Mouse (Mus musculus) cerebellum, adult 2 months (tissue): Measurements from ENCODE around the gene Pglyrp2.

ENCODE experiments used
- CTCF ChIP-seq: fragments of 200-500 bp; IDR thresholded peaks from 2 replicates; pipeline ENCODE4 v1.5.1; 2011; ENCODE audit warnings: low read depth, mild to moderate bottlenecking, control low read depth, low read length, moderate library complexity, borderline replicate concordance; ENCODE audit not compliant: insufficient read depth
- POLR2A ChIP-seq: fragments of 200-500 bp; IDR thresholded peaks from 2 replicates; pipeline ENCODE4 v1.6.1; 2011; ENCODE audit warnings: low read length, control low read depth, borderline replicate concordance; ENCODE audit not compliant: insufficient read depth

GRCm38 (mm10) chr17:32435151-32435550, 11.2 kb upstream of the Pglyrp2 start:
- TF ChIP-seq CTCF (no peak), POLR2A (no peak)
